Mouse (Mus musculus): ENCODE results near the gene Vwce.

GRCm38 (mm10) chr19:10658406-10658805 lies 24.4 kb downstream of the Vwce start:
- TF ChIP-seq GATA1 (IDR thresholded peaks at IDR 0.05; ENCODE audit: low read length), result no peak
- TF ChIP-seq TAL1 (IDR thresholded peaks at IDR 0.05; ENCODE audit: low read length), result no peak
